Mouse (Mus musculus) brain, embryonic 14.5 days (tissue): ENCODE measurements around the gene Sdf2l1.

Source experiments
- CTCF ChIP-seq: fragments of 200-500 bp; IDR thresholded peaks from 2 replicates; pipeline ENCODE4 v1.5.1; 2012; ENCODE audit warnings: inconsistent platforms, mild to moderate bottlenecking, moderate library complexity, borderline replicate concordance; ENCODE audit not compliant: insufficient read depth, insufficient read length; ENCODE audit errors: extremely low read depth
- POLR2A ChIP-seq: fragments of 200-500 bp; IDR thresholded peaks from 2 replicates; pipeline ENCODE4 v1.6.1; 2012; ENCODE audit warnings: mild to moderate bottlenecking, inconsistent platforms, borderline replicate concordance; ENCODE audit not compliant: poor library complexity, insufficient read depth, insufficient read length, severe bottlenecking; ENCODE audit errors: extremely low read depth

GRCm38 (mm10) chr16:17086669-17087193, 45.5 kb downstream of the Sdf2l1 start:
- no peak for TF ChIP-seq CTCF
- no peak for TF ChIP-seq POLR2A
